Mouse (Mus musculus) olfactory bulb, adult 2 months (tissue): Measurements from ENCODE around the gene 2210016F16Rik.

Source experiments
- CTCF ChIP-seq: fragments of 200-500 bp; IDR thresholded peaks from 2 replicates; pipeline ENCODE4 v1.5.1; 2012; ENCODE audit warnings: low read depth, mild to moderate bottlenecking, low read length, moderate library complexity; ENCODE audit not compliant: insufficient read depth
- POLR2A ChIP-seq: fragments of 200-500 bp; IDR thresholded peaks from 2 replicates; pipeline ENCODE4 v1.6.1; 2012; ENCODE audit warnings: mild to moderate bottlenecking, low read depth, low read length, moderate library complexity; ENCODE audit not compliant: insufficient read depth

DNA sequence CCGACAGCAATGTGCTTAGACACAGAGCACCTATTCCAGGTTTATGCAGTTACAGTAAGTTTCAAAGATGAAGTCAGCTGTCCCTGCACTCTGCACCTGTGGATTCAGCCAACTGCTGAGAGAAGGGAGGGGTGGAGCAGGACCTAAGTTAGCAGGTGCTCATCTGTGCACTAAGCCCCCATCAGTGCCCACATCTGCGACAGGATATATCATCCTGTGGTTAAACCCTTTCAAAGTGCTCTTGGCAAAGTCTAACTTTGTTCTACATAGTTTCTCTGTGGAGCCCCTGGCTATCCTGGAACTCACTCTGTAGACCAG lies 11.9 kb downstream of the 2210016F16Rik start:
- no peak for TF ChIP-seq CTCF
- no peak for TF ChIP-seq POLR2A
